Mouse (Mus musculus): Measurements from ENCODE around the gene Gm8765.
"Not testable (repeated sequence)": the region's sequence is repeated elsewhere in the genome, so short reads cannot be mapped to it uniquely, and the experiment has no call there.

Gm8765 gene

GRCm38 (mm10) chr13:50698012-50698411 lies at the start of gene Gm8765:
TSS of gene Gm8765 (plus strand) at chr13:50698312.
- DNase-seq (ENCODE audit: low read depth, low spot score): not testable (repeated sequence)

GRCm38 (mm10) chr13:50648771-50649170 lies 49.3 kb upstream of the Gm8765 start:
- not testable (repeated sequence) for DNase-seq (ENCODE audit: low read depth, low spot score)

- DNase-seq (ENCODE audit: low read depth, low spot score): not testable (repeated sequence)
These were observed 52.2 kb downstream of the Gm8765 start for GRCm38 (mm10) chr13:50750282-50750681.

GRCm38 (mm10) chr13:50751732-50752131 lies 53.6 kb downstream of the Gm8765 start:
- no peak for DNase-seq (ENCODE audit: low read depth, low spot score)

GRCm38 (mm10) chr13:50752961-50753360 lies 54.8 kb downstream of the Gm8765 start:
- not testable (repeated sequence) for DNase-seq (ENCODE audit: low read depth, low spot score)
